Mouse (Mus musculus) brain, embryonic 14.5 days (tissue): ENCODE results near the gene 4930550C14Rik.

Experiments used
- CTCF ChIP-seq: fragments of 200-500 bp; IDR thresholded peaks from 2 replicates; pipeline ENCODE4 v1.5.1; 2012; ENCODE audit warnings: inconsistent platforms, mild to moderate bottlenecking, moderate library complexity, borderline replicate concordance; ENCODE audit not compliant: insufficient read depth, insufficient read length; ENCODE audit errors: extremely low read depth
- POLR2A ChIP-seq: fragments of 200-500 bp; IDR thresholded peaks from 2 replicates; pipeline ENCODE4 v1.6.1; 2012; ENCODE audit warnings: mild to moderate bottlenecking, inconsistent platforms, borderline replicate concordance; ENCODE audit not compliant: poor library complexity, insufficient read depth, insufficient read length, severe bottlenecking; ENCODE audit errors: extremely low read depth

- no peak for TF ChIP-seq POLR2A
- no peak for TF ChIP-seq CTCF
Observed at GRCm38 (mm10) chr9:53422133-53422896, 20.2 kb downstream of the 4930550C14Rik start.
